Mouse (Mus musculus) stomach, embryonic 16.5 days (tissue): ENCODE results near the gene Ifna13. TPM values are rescaled to one million over a fixed set of nuclear protein-coding genes. Genes with fewer than 3 reads are reported as not detected.

ENCODE experiments used
- ATAC-seq: fragments of 200-750 bp; cut with Nextera tagmentation; 2 replicates; pipeline ENCODE4 v1.8.0; 2017; ENCODE audit warnings: moderate number of reproducible peaks, moderate TSS enrichment; ENCODE audit not compliant: insufficient read depth, low FRiP score
- H3K27ac ChIP-seq: fragments of 300-500 bp; sonication (generic); 2 replicates; pipeline ENCODE4 v1.5.1; 2014; ENCODE audit warnings: low read length
- H3K27me3 ChIP-seq: fragments of 300-500 bp; sonication (generic); 2 replicates; pipeline ENCODE4 v1.6.1; 2014; ENCODE audit warnings: low read length, control low read depth, mixed read lengths; ENCODE audit not compliant: control insufficient read depth, insufficient read depth
- H3K36me3 ChIP-seq: fragments of 300-500 bp; sonication (generic); 2 replicates; pipeline ENCODE4 v1.6.1; 2014; ENCODE audit warnings: low read length; ENCODE audit not compliant: control insufficient read depth, insufficient read depth
- H3K4me1 ChIP-seq: fragments of 300-500 bp; sonication (generic); 2 replicates; pipeline ENCODE4 v1.6.1; 2014; ENCODE audit warnings: low read length, control low read depth, mixed read lengths; ENCODE audit not compliant: control insufficient read depth, insufficient read depth
- H3K4me2 ChIP-seq: fragments of 300-500 bp; sonication (generic); 2 replicates; pipeline ENCODE4 v1.6.1; 2014; ENCODE audit warnings: low read depth, low read length, mixed read lengths
- H3K4me3 ChIP-seq: fragments of 300-500 bp; sonication (generic); replicated peaks from 2 replicates; pipeline ENCODE4 v1.5.1; 2014; ENCODE audit warnings: mild to moderate bottlenecking, low read length
- H3K9ac ChIP-seq: fragments of 300-500 bp; sonication (generic); 2 replicates; pipeline ENCODE4 v1.6.1; 2014; ENCODE audit warnings: low read length
- H3K9me3 ChIP-seq: fragments of 300-500 bp; sonication (generic); replicated peaks from 2 replicates; pipeline ENCODE4 v1.6.1; 2016; ENCODE audit warnings: low read length, control low read depth; ENCODE audit not compliant: control insufficient read depth
- WGBS: fragments of 180-500 bp; shearing (Covaris S2); extraction: QIAGEN DNeasy Blood & Tissue Kit; methylation state at CpG from one replicate; pipeline ENCODE4 v1.1.7; 2014; 5-methylcytosine and 5-hydroxymethylcytosine counted together
- polyA plus RNA-seq: library from polyadenylated mRNA; unstranded; fragments of >200 nt; fragmentation: Nextera tagmentation; extraction: Ambion mirVana; gene quantifications from 2 replicates; pipeline ENCODE4 v1.2.1, GENCODE M21; 2015

The Ifna13 gene
- polyA plus RNA-seq, 1 experiment from 2014 or later, result not detected

- Histone ChIP-seq H3K27me3 (no peaks in the 10 kb centered on the region), H3K9me3 (no peaks in the 10 kb centered on the region), H3K4me3 (no peak overlapping the region), H3K4me2 (no peak overlapping the region), H3K9ac (no peak overlapping the region), H3K4me1 (no peaks in the 10 kb centered on the region), H3K36me3 (no peaks in the 10 kb centered on the region), H3K27ac (no peak overlapping the region)
- no peak for ATAC-seq
- 79% methylated on average over 3 of the region's 3 CpGs for WGBS
Observed at GRCm38 (mm10) chr4:88653644-88654043, 9.4 kb upstream of the Ifna13 start.

GRCm38 (mm10) chr4:88642526-88642925 lies 1.7 kb downstream of the Ifna13 start:
- WGBS, result 27% methylated on average over 2 of the region's 2 CpGs
- Histone ChIP-seq H3K4me1 (no peaks in the 10 kb centered on the region), H3K36me3 (no peaks in the 10 kb centered on the region), H3K4me2 (no peak overlapping the region), H3K9me3 (no peaks in the 10 kb centered on the region), H3K9ac (no peak overlapping the region), H3K4me3 (no peak overlapping the region), H3K27ac (no peak overlapping the region), H3K27me3 (no peaks in the 10 kb centered on the region)
- ATAC-seq, result no peak

- no peaks in the 10 kb centered on the region for H3K4me1 ChIP-seq
- H3K4me2 ChIP-seq, result peak overlapping the region; percentile 50
- no peak overlapping the region for H3K27ac ChIP-seq
- no peaks in the 10 kb centered on the region for H3K27me3 ChIP-seq
- H3K36me3 ChIP-seq, result no peaks in the 10 kb centered on the region
- WGBS, result 17% methylated on average over 11 of the region's 11 CpGs
- H3K9me3 ChIP-seq, result no peaks in the 10 kb centered on the region
- peak overlapping the region; percentile 49; the same call in 1 of the 2 replicates for H3K9ac ChIP-seq
- peak overlapping the region; percentile 47 for H3K4me3 ChIP-seq
- peak; percentile 86 for ATAC-seq
Observed at GRCm38 (mm10) chr4:88641077-88641831, 3.0 kb downstream of the Ifna13 start.

GRCm38 (mm10) chr4:88640704-88641076 lies 3.6 kb downstream of the Ifna13 start:
- no peaks in the 10 kb centered on the region for H3K9me3 ChIP-seq
- H3K4me3 ChIP-seq, result peak overlapping the region; percentile 47
- 53% methylated on average over 8 of the region's 8 CpGs for WGBS
- H3K27ac ChIP-seq, result no peak overlapping the region
- H3K9ac ChIP-seq, result peak overlapping the region; percentile 49
- peak overlapping the region; percentile 50 for H3K4me2 ChIP-seq
- no peaks in the 10 kb centered on the region for H3K36me3 ChIP-seq
- H3K27me3 ChIP-seq, result no peaks in the 10 kb centered on the region
- no peak for ATAC-seq
- H3K4me1 ChIP-seq, result no peaks in the 10 kb centered on the region

GRCm38 (mm10) chr4:88634311-88634710 lies 9.9 kb downstream of the Ifna13 start, which contains the start of gene C87499:
C87499 (minus strand) TSS chr4:88634411.
- H3K27ac ChIP-seq, result no peak within 1 kb of the TSS
- no peak for ATAC-seq
- no peaks in the 10 kb centered on the region for H3K27me3 ChIP-seq
- H3K4me2 ChIP-seq, result no peak within 1 kb of the TSS
- no peaks in the 10 kb centered on the region for H3K9me3 ChIP-seq
- H3K4me1 ChIP-seq, result no peaks in the 10 kb centered on the region
- H3K9ac ChIP-seq, result no peak within 1 kb of the TSS
- no peak within 1 kb of the TSS for H3K4me3 ChIP-seq
- WGBS, result 80% methylated on average over 4 of the region's 4 CpGs
- no peaks in the 10 kb centered on the region for H3K36me3 ChIP-seq

- no peaks in the 10 kb centered on the region for H3K4me1 ChIP-seq
- no peak within 1 kb of the TSS for H3K4me3 ChIP-seq
- no peak within 1 kb of the TSS for H3K4me2 ChIP-seq
- H3K27me3 ChIP-seq, result no peaks in the 10 kb centered on the region
- ATAC-seq, result no peak
- H3K9ac ChIP-seq, result no peak within 1 kb of the TSS
- no peaks in the 10 kb centered on the region for H3K9me3 ChIP-seq
- no peaks in the 10 kb centered on the region for H3K36me3 ChIP-seq
- H3K27ac ChIP-seq, result no peak within 1 kb of the TSS
Observed at GRCm38 (mm10) chr4:88603276-88603675, 41.0 kb downstream of the Ifna13 start, which contains the start of gene Ifna12. Ifna12 (minus strand) TSS chr4:88603376.

Other genes starting within 250 kb of the Ifna13 start
- 10.6 and 12.0 TPM in 2 replicates for gene Hacd4, start 205.5 kb downstream of the Ifna13 start, polyA plus RNA-seq
- gene Ifnb1, start 121.7 kb downstream of the Ifna13 start, polyA plus RNA-seq, result not detected in 2 replicates
- not detected in 2 replicates for gene Ifna15, start 86.2 kb downstream of the Ifna13 start, polyA plus RNA-seq
- not detected in 2 replicates for gene Ifna14, start 72.7 kb downstream of the Ifna13 start, polyA plus RNA-seq
- gene Ifna9, start 52.1 kb downstream of the Ifna13 start, polyA plus RNA-seq, result not detected in 2 replicates
- gene Ifna12, start 41.1 kb downstream of the Ifna13 start, polyA plus RNA-seq, result not detected in 2 replicates
- not detected in 2 replicates for gene C87499, start 10.0 kb downstream of the Ifna13 start, polyA plus RNA-seq
- not detected in 2 replicates for gene Ifna16, start 32.5 kb upstream of the Ifna13 start, polyA plus RNA-seq
- gene Ifna2, start 39.5 kb upstream of the Ifna13 start, polyA plus RNA-seq, result not detected in 2 replicates
- not detected in 2 replicates for gene Ifnab, start 46.9 kb upstream of the Ifna13 start, polyA plus RNA-seq
- 0.36 and 0.51 TPM in 2 replicates for gene Gm26566, start 77.3 kb upstream of the Ifna13 start, polyA plus RNA-seq
- gene Klhl9, start 78.0 kb upstream of the Ifna13 start, polyA plus RNA-seq, result 83.6 and 87.9 TPM in 2 replicates
- gene Gm13271, start 110.4 kb upstream of the Ifna13 start, polyA plus RNA-seq, result not detected in 2 replicates
- 0.19 and 0.26 TPM in 2 replicates for gene Gm13283, start 115.7 kb upstream of the Ifna13 start, polyA plus RNA-seq
- 0.59 and 0.89 TPM in 2 replicates for gene Gm13290, start 129.4 kb upstream of the Ifna13 start, polyA plus RNA-seq
- not detected in 2 replicates for gene Gm13289, start 132.5 kb upstream of the Ifna13 start, polyA plus RNA-seq
- gene Gm13272, start 135.4 kb upstream of the Ifna13 start, polyA plus RNA-seq, result 0.28 TPM in 1 of 2 replicates, not detected in the other
- gene Ifnz, start 137.7 kb upstream of the Ifna13 start, polyA plus RNA-seq, result 0.48 TPM in 1 of 2 replicates, not detected in the other
- not detected in 2 replicates for gene Gm13276, start 141.2 kb upstream of the Ifna13 start, polyA plus RNA-seq
- gene Gm13277, start 144.2 kb upstream of the Ifna13 start, polyA plus RNA-seq, result not detected in 2 replicates
- gene Gm13278, start 147.1 kb upstream of the Ifna13 start, polyA plus RNA-seq, result not detected in 2 replicates
- gene Gm13275, start 150.0 kb upstream of the Ifna13 start, polyA plus RNA-seq, result not detected in 2 replicates
- gene Gm13279, start 152.9 kb upstream of the Ifna13 start, polyA plus RNA-seq, result not detected in 2 replicates
- gene Gm13285, start 155.2 kb upstream of the Ifna13 start, polyA plus RNA-seq, result 0.70 and 1.1 TPM in 2 replicates
- gene Gm13287, start 158.8 kb upstream of the Ifna13 start, polyA plus RNA-seq, result not detected in 2 replicates
- 0.06 and 0.15 TPM in 2 replicates for gene Gm13288, start 161.1 kb upstream of the Ifna13 start, polyA plus RNA-seq
- gene Ifna7, start 171.8 kb upstream of the Ifna13 start, polyA plus RNA-seq, result not detected in 2 replicates
- gene Ifna11, start 175.5 kb upstream of the Ifna13 start, polyA plus RNA-seq, result not detected in 2 replicates
- not detected in 2 replicates for gene Ifna6, start 183.0 kb upstream of the Ifna13 start, polyA plus RNA-seq
- not detected in 2 replicates for gene Ifna5, start 191.1 kb upstream of the Ifna13 start, polyA plus RNA-seq
- not detected in 2 replicates for gene Ifna4, start 197.4 kb upstream of the Ifna13 start, polyA plus RNA-seq
- not detected in 2 replicates for gene Ifna1, start 205.6 kb upstream of the Ifna13 start, polyA plus RNA-seq
- gene Ifne, start 235.7 kb upstream of the Ifna13 start, polyA plus RNA-seq, result not detected in 2 replicates